Mouse (Mus musculus) hindbrain, embryonic 14.5 days (tissue): ENCODE data around the gene Hdhd5. TPM values are rescaled to one million over a fixed set of nuclear protein-coding genes. Genes with fewer than 3 reads are reported as not detected.

ENCODE experiments used
- ATAC-seq: fragments of 200-750 bp; cut with Nextera tagmentation; 2 replicates; pipeline ENCODE4 v1.8.0; 2017; ENCODE audit warnings: moderate number of reproducible peaks, mild to moderate bottlenecking, moderate TSS enrichment, moderate library complexity; ENCODE audit not compliant: low FRiP score
- DNase-seq: peaks from one replicate; pipeline ENCODE4 v3.0.0-alpha.2; 2015; ENCODE audit warnings: low spot score
- H3K27ac ChIP-seq: fragments of 300-500 bp; sonication (generic); 2 replicates; pipeline ENCODE4 v1.5.1; 2014; ENCODE audit warnings: mild to moderate bottlenecking, moderate library complexity
- H3K27me3 ChIP-seq: fragments of 300-500 bp; sonication (generic); 2 replicates; pipeline ENCODE4 v1.6.1; 2014; ENCODE audit warnings: mild to moderate bottlenecking, low read length, mixed read lengths; ENCODE audit not compliant: control insufficient read depth, insufficient read depth
- H3K36me3 ChIP-seq: fragments of 300-500 bp; sonication (generic); replicated peaks from 2 replicates; pipeline ENCODE4 v1.6.1; 2014; ENCODE audit not compliant: control insufficient read depth, insufficient read depth
- H3K4me1 ChIP-seq: fragments of 300-500 bp; sonication (generic); replicated peaks from 2 replicates; pipeline ENCODE4 v1.6.1; 2014; ENCODE audit warnings: antibody characterized with exemption, low read length, mixed read lengths; ENCODE audit not compliant: control insufficient read depth, insufficient read depth
- H3K4me2 ChIP-seq: fragments of 300-500 bp; sonication (generic); replicated peaks from 2 replicates; pipeline ENCODE4 v1.6.1; 2014; ENCODE audit warnings: mild to moderate bottlenecking, moderate library complexity
- H3K4me3 ChIP-seq: fragments of 300-500 bp; sonication (generic); replicated peaks from 2 replicates; pipeline ENCODE4 v1.5.1; 2014; ENCODE audit warnings: mild to moderate bottlenecking, low read length
- H3K9ac ChIP-seq: fragments of 300-500 bp; sonication (generic); 2 replicates; pipeline ENCODE4 v1.6.1; 2014
- H3K9me3 ChIP-seq: fragments of 300-500 bp; sonication (generic); 2 replicates; pipeline ENCODE4 v1.6.1; 2016; ENCODE audit warnings: low read length; ENCODE audit not compliant: control insufficient read depth
- WGBS: fragments of 180-500 bp; shearing (Covaris S2); extraction: QIAGEN DNeasy Blood & Tissue Kit; methylation state at CpG from one replicate; pipeline ENCODE4 v1.1.7; 2014; 5-methylcytosine and 5-hydroxymethylcytosine counted together
- polyA plus RNA-seq: library from polyadenylated mRNA; unstranded; fragments of >200 nt; fragmentation: Nextera tagmentation; extraction: Ambion mirVana; gene quantifications from 2 replicates; pipeline ENCODE4 v1.2.1, GENCODE M21; 2014

The Hdhd5 gene
- polyA plus RNA-seq, 1 experiment from 2014 or later, result 13.4 TPM

- Histone ChIP-seq H3K36me3 (no peaks in the 10 kb centered on the region), H3K4me1 (peaks cover 20% of the 10 kb centered on the region), H3K27ac (no peak overlapping the region)
These were observed 61.3 kb downstream of the Hdhd5 start for GRCm38 (mm10) chr6:120469770-120470169.

DNA sequence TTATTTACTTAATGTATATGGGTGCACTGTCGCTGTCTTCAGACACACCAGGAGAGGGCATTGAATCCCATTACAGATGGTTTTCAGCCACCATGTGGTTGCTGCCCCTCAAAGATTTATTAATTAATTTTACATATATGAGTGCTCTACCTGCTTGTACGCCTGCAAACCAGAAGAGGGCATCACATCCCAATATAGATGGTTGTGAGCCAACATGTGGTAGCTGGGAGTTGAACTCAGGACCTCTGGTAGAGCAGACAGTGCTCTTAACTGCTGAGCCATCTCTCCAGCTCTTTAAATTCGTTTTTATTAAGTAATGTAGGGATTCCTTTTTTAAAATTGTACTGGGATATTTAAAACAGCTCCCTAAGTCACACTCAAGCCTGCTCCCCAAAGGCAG, 61.9 kb downstream of the Hdhd5 start:
- WGBS, result 69% methylated on average over 3 of the region's 3 CpGs
- no peak overlapping the region for H3K4me3 ChIP-seq
- H3K36me3 ChIP-seq, result no peaks in the 10 kb centered on the region
- ATAC-seq (no peak), DNase-seq (no peak)
- no peak overlapping the region for H3K27ac ChIP-seq
- H3K9ac ChIP-seq, result no peak overlapping the region
- no peak overlapping the region for H3K4me2 ChIP-seq
- peaks cover 20% of the 10 kb centered on the region for H3K4me1 ChIP-seq
- H3K9me3 ChIP-seq, result no peaks in the 10 kb centered on the region
- H3K27me3 ChIP-seq, result peaks cover 12% of the 10 kb centered on the region

More at GRCm38 (mm10) chr6:120469770-120470169, 61.3 kb downstream of the Hdhd5 start:
- no peak for ATAC-seq
- Histone ChIP-seq H3K4me2 (no peak overlapping the region), H3K9me3 (no peaks in the 10 kb centered on the region), H3K27me3 (peaks cover 7% of the 10 kb centered on the region), H3K4me3 (no peak overlapping the region), H3K9ac (no peak overlapping the region)
- no peak for DNase-seq

DNA sequence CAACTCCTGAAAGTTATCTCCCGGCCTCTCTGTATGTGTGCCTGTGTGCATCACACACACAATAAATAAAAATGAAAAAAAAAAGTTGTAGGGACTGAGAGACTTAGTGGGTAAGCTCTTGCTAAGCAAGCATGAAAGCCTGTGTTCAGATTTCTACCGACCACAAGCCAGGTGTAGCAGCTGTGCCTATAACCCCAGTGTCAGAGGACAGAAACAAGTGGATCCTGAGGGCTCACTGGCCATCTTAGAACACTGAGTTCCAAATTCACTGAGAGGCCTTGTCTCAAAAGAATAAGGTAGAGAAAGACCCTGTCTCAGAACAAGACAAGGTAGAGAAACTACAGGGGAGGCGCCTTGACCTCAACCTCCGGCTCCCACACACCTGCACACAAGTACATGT, 62.9 kb downstream of the Hdhd5 start:
- ATAC-seq, result no peak
- peaks cover 24% of the 10 kb centered on the region for H3K4me1 ChIP-seq

GRCm38 (mm10) chr6:120466609-120467329, 64.3 kb downstream of the Hdhd5 start:
- peaks cover 9% of the 10 kb centered on the region; the same call in 1 of the 2 replicates for H3K4me1 ChIP-seq
- no peak overlapping the region for H3K9ac ChIP-seq
- WGBS, result 83% methylated on average over 10 of the region's 10 CpGs
- no peaks in the 10 kb centered on the region for H3K36me3 ChIP-seq
- ATAC-seq (no peak), DNase-seq (no peak)
- no peak overlapping the region for H3K4me2 ChIP-seq
- H3K4me3 ChIP-seq, result no peak overlapping the region
- no peak overlapping the region for H3K27ac ChIP-seq
- H3K27me3 ChIP-seq, result peaks cover 29% of the 10 kb centered on the region
- no peaks in the 10 kb centered on the region for H3K9me3 ChIP-seq

More for the DNA sequence above, 62.9 kb downstream of the Hdhd5 start:
- no peak for DNase-seq
- no peaks in the 10 kb centered on the region for H3K9me3 ChIP-seq
- no peak overlapping the region for H3K4me3 ChIP-seq
- 94% methylated on average over 4 of the region's 4 CpGs for WGBS
- H3K9ac ChIP-seq, result no peak overlapping the region
- peaks cover 21% of the 10 kb centered on the region for H3K27me3 ChIP-seq
- H3K27ac ChIP-seq, result no peak overlapping the region
- H3K4me2 ChIP-seq, result no peak overlapping the region
- H3K36me3 ChIP-seq, result no peaks in the 10 kb centered on the region

DNA sequence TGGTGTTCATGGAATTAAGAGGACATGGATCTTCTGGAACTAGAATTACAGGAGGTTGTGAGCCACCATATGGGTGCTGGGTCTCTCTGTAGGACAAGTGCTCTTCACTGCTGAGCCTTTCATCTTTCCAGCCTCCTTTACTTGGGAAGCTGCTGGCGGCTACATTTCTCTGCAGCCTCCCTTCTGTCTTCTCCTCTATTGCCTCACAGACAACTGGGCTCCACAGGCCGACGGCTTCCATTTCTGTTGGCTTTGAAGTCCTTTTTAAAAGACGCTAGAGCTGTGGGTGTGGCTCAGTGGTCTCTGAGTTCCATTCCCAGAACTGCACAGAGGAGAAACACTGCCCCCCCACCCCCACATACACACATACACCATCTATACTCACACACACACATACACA, 65.7 kb downstream of the Hdhd5 start:
- Histone ChIP-seq H3K4me2 (no peak overlapping the region), H3K4me3 (no peak overlapping the region), H3K36me3 (no peaks in the 10 kb centered on the region), H3K4me1 (peaks cover 7% of the 10 kb centered on the region; the same call in 1 of the 2 replicates), H3K9me3 (no peaks in the 10 kb centered on the region), H3K27me3 (peaks cover 37% of the 10 kb centered on the region), H3K9ac (no peak overlapping the region), H3K27ac (no peak overlapping the region)
- 33% methylated on average over 4 of the region's 4 CpGs for WGBS
- ATAC-seq (no peak), DNase-seq (no peak)

- Histone ChIP-seq H3K27ac (no peak overlapping the region), H3K4me3 (peak overlapping the region; percentile 46), H3K9ac (no peak overlapping the region), H3K4me2 (peak overlapping the region; percentile 64), H3K9me3 (no peaks in the 10 kb centered on the region), H3K27me3 (peaks cover 37% of the 10 kb centered on the region), H3K4me1 (peaks cover 7% of the 10 kb centered on the region; the same call in 1 of the 2 replicates), H3K36me3 (no peaks in the 10 kb centered on the region)
- no peak for DNase-seq
- no peak for ATAC-seq
- WGBS, result 48% methylated on average over 9 of the region's 9 CpGs
These were observed 66.6 kb downstream of the Hdhd5 start for GRCm38 (mm10) chr6:120464406-120464939.

GRCm38 (mm10) chr6:120463884-120464283, 67.2 kb downstream of the Hdhd5 start:
- no peak overlapping the region for H3K27ac ChIP-seq
- H3K9me3 ChIP-seq, result no peaks in the 10 kb centered on the region
- H3K4me1 ChIP-seq, result peaks cover 7% of the 10 kb centered on the region; the same call in 1 of the 2 replicates
- no peaks in the 10 kb centered on the region for H3K36me3 ChIP-seq
- 6% methylated on average over 11 of the region's 11 CpGs for WGBS
- ATAC-seq, result peak; percentile 18; the same call in 1 of the 2 replicates
- peak overlapping the region; percentile 55 for H3K9ac ChIP-seq
- H3K4me2 ChIP-seq, result peak overlapping the region; percentile 64
- peaks cover 37% of the 10 kb centered on the region for H3K27me3 ChIP-seq
- peak overlapping the region; percentile 46 for H3K4me3 ChIP-seq
- DNase-seq, result no peak

DNA sequence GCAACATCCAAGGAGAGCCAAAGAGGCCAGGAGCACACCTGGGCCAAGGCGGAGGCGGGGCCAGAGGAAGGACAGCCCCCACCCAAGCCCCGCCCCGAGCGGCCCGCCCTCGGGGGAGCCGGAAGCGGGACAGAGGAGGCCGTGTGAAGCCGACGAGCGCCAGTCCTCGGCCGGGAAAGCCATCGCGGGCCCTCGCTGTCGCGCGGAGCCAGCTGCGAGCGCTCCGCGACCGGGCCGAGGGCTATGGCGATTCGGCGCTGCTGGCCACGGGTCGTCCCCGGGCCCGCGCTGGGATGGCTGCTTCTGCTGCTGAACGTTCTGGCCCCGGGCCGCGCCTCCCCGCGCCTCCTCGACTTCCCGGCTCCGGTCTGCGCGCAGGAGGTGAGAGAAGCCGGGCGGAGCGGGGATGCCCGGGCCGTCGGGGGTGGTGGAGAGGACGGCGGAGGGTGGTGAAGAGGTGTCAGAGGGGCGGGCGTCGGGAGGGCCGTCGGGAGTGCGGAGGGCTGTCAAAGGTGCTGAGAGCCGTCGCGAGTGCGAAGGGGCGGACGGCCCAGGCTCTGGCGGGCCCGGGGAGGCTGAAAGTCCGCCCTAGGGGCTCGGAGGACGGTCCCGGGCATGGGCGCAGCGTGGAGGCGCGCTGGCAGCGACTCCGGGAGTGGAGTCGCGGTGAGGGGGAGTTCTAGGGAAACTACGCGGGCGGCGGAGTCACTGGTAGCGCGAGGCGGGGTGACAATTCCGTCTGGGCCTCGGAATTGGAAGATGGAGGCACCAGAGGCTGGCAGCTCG, 67.8 kb downstream of the Hdhd5 start, which contains the start of gene Il17ra:
Gene Il17ra, plus strand, starts transcription at position 162 of the 786 bp plus-strand sequence.
- no peaks in the 10 kb centered on the region for H3K9me3 ChIP-seq
- H3K4me1 ChIP-seq, result peaks cover 7% of the 10 kb centered on the region; the same call in 1 of the 2 replicates
- H3K9ac ChIP-seq, result peak within 1 kb of the TSS; percentile 55
- H3K4me3 ChIP-seq, result peak within 1 kb of the TSS; percentile 46
- H3K27me3 ChIP-seq, result peaks cover 37% of the 10 kb centered on the region
- peak; percentile 48 for DNase-seq
- WGBS, result 0% methylated on average over 69 of the region's 90 CpGs
- ATAC-seq, result peak; percentile 73
- H3K4me2 ChIP-seq, result peak within 1 kb of the TSS; percentile 64
- H3K36me3 ChIP-seq, result no peaks in the 10 kb centered on the region
- H3K27ac ChIP-seq, result no peak within 1 kb of the TSS

- Histone ChIP-seq H3K4me2 (no peak overlapping the region), H3K27me3 (peaks cover 37% of the 10 kb centered on the region), H3K36me3 (no peaks in the 10 kb centered on the region), H3K4me3 (no peak overlapping the region), H3K4me1 (peaks cover 7% of the 10 kb centered on the region; the same call in 1 of the 2 replicates), H3K27ac (no peak overlapping the region), H3K9me3 (no peaks in the 10 kb centered on the region), H3K9ac (no peak overlapping the region)
- 58% methylated on average over 6 of the region's 6 CpGs for WGBS
- ATAC-seq (no peak), DNase-seq (no peak)
These were observed 68.9 kb downstream of the Hdhd5 start for GRCm38 (mm10) chr6:120462251-120462650.
